Comparison of ENCODE assay signal across 8 mouse cellular contexts in genomic region chr3:28263948-28264840, GRCm38 (mm10). TPM values are rescaled to one million over a fixed set of nuclear protein-coding genes. Genes with fewer than 3 reads are reported as not detected.
A peak's percentile ranks its signal among the peaks of the same experiment; 100 is the strongest.
DNase-seq lines count a peak whose midpoint lies in the region; ATAC-seq lines count a peak whose summit lies in the region.

No protein-coding gene starts in this region.

- no peaks in the 10 kb centered on the region for H3K36me3 ChIP-seq in embryonic facial prominence, embryonic 12.5 days
- no peaks in the 10 kb centered on the region for H3K36me3 ChIP-seq in heart, embryonic 14.5 days (ENCODE audit: control insufficient read depth, insufficient read depth, low read length)
- H3K36me3 ChIP-seq in neural tube, embryonic 14.5 days (ENCODE audit: control insufficient read depth, insufficient read depth, low read length) = no peaks in the 10 kb centered on the region

- H3K4me3 ChIP-seq in embryonic facial prominence, embryonic 12.5 days = peak overlapping the region; percentile 69
- H3K4me3 ChIP-seq in heart, embryonic 14.5 days (ENCODE audit: control insufficient read depth in 1 of 2, insufficient read depth in 1 of 2, low read depth in 1 of 2, low read length in 2 of 2) = peak overlapping the region; percentile 59 to 92
- H3K4me3 ChIP-seq in neural tube, embryonic 14.5 days (ENCODE audit: low read depth, low read length) = peak overlapping the region; percentile 93

- H3K27me3 ChIP-seq in embryonic facial prominence, embryonic 12.5 days = 0 out of 2 replicates have a peak, but pooled peaks cover 9% of the 10 kb centered on the region
- no peaks in the 10 kb centered on the region for H3K27me3 ChIP-seq in heart, embryonic 14.5 days (ENCODE audit: control insufficient read depth, insufficient read depth, low read length)
- H3K27me3 ChIP-seq in neural tube, embryonic 14.5 days (ENCODE audit: control insufficient read depth, insufficient read depth, low read length) = no peaks in the 10 kb centered on the region; the same call in 1 of the 2 replicates

- no peak overlapping the region for H3K27ac ChIP-seq in embryonic facial prominence, embryonic 12.5 days
- peak overlapping the region; percentile 0 to 84; a peak in 2 of 4 replicates for H3K27ac ChIP-seq in heart, embryonic 14.5 days (replicated peaks in 1 of 2; ENCODE audit: control insufficient read depth in 1 of 2, insufficient read depth in 1 of 2, low read depth in 2 of 2, low read length in 2 of 2)
- H3K27ac ChIP-seq in neural tube, embryonic 14.5 days (ENCODE audit: low read depth, low read length) = peak overlapping the region; percentile 95

- whole genome bisulfite sequencing in embryonic facial prominence, embryonic 12.5 days = 2% methylated on average over 26 of the region's 26 CpGs
- WGBS in heart, embryonic 14.5 days = 4% methylated on average over 26 of the region's 26 CpGs
- WGBS in neural tube, embryonic 14.5 days = 1% methylated on average over 26 of the region's 26 CpGs

- H3K9me3 ChIP-seq in embryonic facial prominence, embryonic 12.5 days = no peaks in the 10 kb centered on the region
- H3K9me3 ChIP-seq in heart, embryonic 14.5 days (ENCODE audit: control insufficient read depth, low read length) = no peaks in the 10 kb centered on the region
- H3K9me3 ChIP-seq in neural tube, embryonic 14.5 days (ENCODE audit: control insufficient read depth, low read length) = no peaks in the 10 kb centered on the region

- ATAC-seq in embryonic facial prominence, embryonic 12.5 days (ENCODE audit: insufficient number of reproducible peaks, insufficient read depth, low FRiP score, low TSS enrichment) = no peak
- no peak for ATAC-seq in heart, embryonic 14.5 days (ENCODE audit: insufficient number of reproducible peaks, insufficient read depth, low FRiP score, low read depth)
- peak; percentile 21 for ATAC-seq in neural tube, embryonic 14.5 days (ENCODE audit: low read depth)

- peak; percentile 59 to 61 for DNase-seq in CD8-positive naive resting alpha-beta T cell, adult 2 months (ENCODE audit: low read depth in 2 of 2, low spot score in 2 of 2)
- DNase-seq in adrenal gland, adult 8-10 months = peak; percentile 14
- peak; percentile 45 for DNase-seq in layer of hippocampus, adult 11-12 months (ENCODE audit: low spot score)
- DNase-seq in lung, adult 18-20 months = peak; percentile 15 to 18
- peak; percentile 66 to 70 for DNase-seq in thymus, postnatal 36 days

- peaks cover 13% of the 10 kb centered on the region for H3K4me1 ChIP-seq in embryonic facial prominence, embryonic 12.5 days
- peaks cover 6 to 7% of the 10 kb centered on the region in 2 experiments; a peak in 2 of 4 replicates for H3K4me1 ChIP-seq in heart, embryonic 14.5 days (ENCODE audit: control insufficient read depth in 2 of 2, insufficient read depth in 2 of 2, low read length in 2 of 2)
- peaks cover 29% of the 10 kb centered on the region; the same call in 1 of the 2 replicates for H3K4me1 ChIP-seq in neural tube, embryonic 14.5 days (ENCODE audit: control insufficient read depth, insufficient read depth, low read length)

- H3K4me2 ChIP-seq in embryonic facial prominence, embryonic 12.5 days (replicated peaks) = peak overlapping the region; percentile 82
- H3K4me2 ChIP-seq in heart, embryonic 14.5 days (ENCODE audit: low read length) = peak overlapping the region; percentile 76
- H3K4me2 ChIP-seq in neural tube, embryonic 14.5 days (ENCODE audit: low read depth, low read length) = peak overlapping the region; percentile 68

- peak overlapping the region; percentile 47 for H3K9ac ChIP-seq in embryonic facial prominence, embryonic 12.5 days
- peak overlapping the region; percentile 78 for H3K9ac ChIP-seq in heart, embryonic 14.5 days (ENCODE audit: low read length)
- peak overlapping the region; percentile 95 for H3K9ac ChIP-seq in neural tube, embryonic 14.5 days (replicated peaks; ENCODE audit: low read depth, low read length)

RNA-seq across cellular contexts. Expression of gene Tnik, which starts 1.2 kb away (rescaled TPM):
- total RNA-seq in adrenal gland, adult 8-10 months (2022) = 10 to 100 TPM; 13.6 to 28.1 (median 19.6) TPM
- polyA plus RNA-seq in embryonic facial prominence, embryonic 12.5 days (2016; fragmentation: Nextera tagmentation; extraction: Ambion mirVana) = 18.3 and 18.9 TPM in 2 replicates
- polyA plus RNA-seq in heart, embryonic 14.5 days (2014; fragmentation: Nextera tagmentation; extraction: Ambion mirVana) = 12.9 and 13.7 TPM in 2 replicates
- polyA plus RNA-seq in neural tube, embryonic 14.5 days (2014; fragmentation: Nextera tagmentation; extraction: Ambion mirVana) = 93.2 and 106 TPM in 2 replicates

Comparison
In these comparisons a context has a peak if more than half of its experiments do, and no peak if none do; other contexts are left out.
1. DNase-seq: peak in every context shown above with its lines; median percentile 68 in thymus, postnatal 36 days; 60 in CD8-positive naive resting alpha-beta T cell, adult 2 months; 45 in layer of hippocampus, adult 11-12 months; 16 in lung, adult 18-20 months; 14 in adrenal gland, adult 8-10 months.